Mouse (Mus musculus): ENCODE measurements around the gene Vmn2r112.
"Not testable (repeated sequence)": the region's sequence is repeated elsewhere in the genome, so short reads cannot be mapped to it uniquely, and the experiment has no call there.

The Vmn2r112 gene

DNA sequence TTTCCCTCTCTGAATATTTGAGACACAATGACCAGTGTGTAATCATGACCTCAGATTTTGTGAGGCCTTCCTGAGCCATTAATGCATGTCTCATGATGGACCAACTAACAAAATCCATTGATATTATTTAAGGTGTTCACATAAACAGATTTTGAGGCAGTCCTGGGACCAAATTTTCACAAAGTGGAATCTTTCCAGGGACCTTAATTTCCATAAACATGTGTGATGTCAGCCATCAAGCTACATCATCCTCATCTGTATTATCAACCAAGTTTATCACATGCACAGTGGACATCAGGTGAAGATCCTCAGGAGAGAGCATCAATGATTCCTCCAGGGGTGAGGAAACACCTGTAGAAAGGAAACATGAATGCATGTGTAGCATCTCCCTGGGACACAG, at the start of gene Vmn2r112:
TSS of gene Vmn2r112 (plus strand) at position 301 of the 400 bp plus-strand sequence.
- not testable (repeated sequence) for DNase-seq (ENCODE audit: low spot score)

- not testable (repeated sequence) for DNase-seq (ENCODE audit: low spot score)
Observed at GRCm38 (mm10) chr17:22573382-22573781, 27.4 kb upstream of the Vmn2r112 start, which contains the start of gene Vmn2r111. Gene Vmn2r111 (minus strand): TSS chr17:22573482.

DNA sequence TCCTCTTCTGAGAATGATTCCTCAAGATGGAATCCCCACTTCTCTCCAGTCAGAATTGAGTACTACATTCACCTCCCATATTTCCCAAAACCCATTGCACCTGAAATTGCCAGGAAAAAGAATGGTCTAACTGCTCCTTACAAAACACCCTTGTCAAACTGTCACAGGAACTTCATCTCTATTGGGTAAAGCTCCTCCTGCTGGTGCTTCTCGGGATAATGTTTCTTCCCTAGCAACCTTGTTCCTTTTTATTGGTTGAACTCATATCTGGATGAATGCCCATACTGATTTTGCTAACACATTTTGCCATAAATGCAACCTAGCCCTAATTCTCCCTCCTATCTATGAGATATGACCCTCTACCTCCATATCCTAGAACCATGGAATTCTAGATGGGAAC, 29.9 kb downstream of the Vmn2r112 start:
- DNase-seq (ENCODE audit: low spot score), result no peak
